Mouse (Mus musculus) hindbrain, embryonic 16.5 days (tissue): ENCODE measurements around the gene 2310022A10Rik. TPM values are rescaled to one million over a fixed set of nuclear protein-coding genes. Genes with fewer than 3 reads are reported as not detected.

Source experiments
- polyA plus RNA-seq: library from polyadenylated mRNA; unstranded; fragments of >200 nt; fragmentation: Nextera tagmentation; extraction: Ambion mirVana; gene quantifications from 2 replicates; pipeline ENCODE4 v1.2.1, GENCODE M21; 2015

2310022A10Rik gene
- polyA plus RNA-seq, 1 experiment from 2014 or later, result 33.7 TPM

Other genes with a start within 250 kb of the 2310022A10Rik start
- 14.1 and 17.2 TPM in 2 replicates for gene Ltbp4, start 215.5 kb upstream of the 2310022A10Rik start, polyA plus RNA-seq
- 31.6 and 38.0 TPM in 2 replicates for gene Shkbp1, start 197.2 kb upstream of the 2310022A10Rik start, polyA plus RNA-seq
- gene Gm20479, start 195.8 kb upstream of the 2310022A10Rik start, polyA plus RNA-seq, result not detected in 2 replicates
- 3.1 and 3.7 TPM in 2 replicates for gene Sptbn4, start 105.5 kb upstream of the 2310022A10Rik start, polyA plus RNA-seq
- gene Blvrb, start 105.3 kb upstream of the 2310022A10Rik start, polyA plus RNA-seq, result 23.4 and 23.7 TPM in 2 replicates
- 9.7 and 10.7 TPM in 2 replicates for gene Sertad3, start 79.5 kb upstream of the 2310022A10Rik start, polyA plus RNA-seq
- 9.8 and 11.4 TPM in 2 replicates for gene Sertad1, start 66.3 kb upstream of the 2310022A10Rik start, polyA plus RNA-seq
- 1.8 and 1.9 TPM in 2 replicates for gene Prx, start 53.9 kb upstream of the 2310022A10Rik start, polyA plus RNA-seq
- gene Hipk4, start 30.0 kb upstream of the 2310022A10Rik start, polyA plus RNA-seq, result 1.4 and 1.5 TPM in 2 replicates
- gene Pld3, start within 50 bp of the 2310022A10Rik start, polyA plus RNA-seq, result 231 and 263 TPM in 2 replicates
- gene Akt2, start 38.3 kb downstream of the 2310022A10Rik start, polyA plus RNA-seq, result 63.0 and 72.9 TPM in 2 replicates
- 86.2 and 99.1 TPM in 2 replicates for gene Ttc9b, start 100.7 kb downstream of the 2310022A10Rik start, polyA plus RNA-seq
- 17.5 and 18.7 TPM in 2 replicates for gene Map3k10, start 121.4 kb downstream of the 2310022A10Rik start, polyA plus RNA-seq
- 12.0 and 13.6 TPM in 2 replicates for gene Zfp607b, start 136.1 kb downstream of the 2310022A10Rik start, polyA plus RNA-seq
- 84.1 and 94.2 TPM in 2 replicates for gene Zfp60, start 178.2 kb downstream of the 2310022A10Rik start, polyA plus RNA-seq